Mouse (Mus musculus) monocyte, adult 59 days (primary cell): ENCODE results near the gene Tubgcp5. TPM values are rescaled to one million over a fixed set of nuclear protein-coding genes. Genes with fewer than 3 reads are reported as not detected.

Experiments used
- total RNA-seq, 2 experiments: library from RNA; stranded (reverse); gene quantifications; one replicate each; pipeline ENCODE4 v1.2.4; 2023

Tubgcp5 gene
- 10 to 100 TPM; 20.4 to 23.0 TPM for total RNA-seq

GRCm38 (mm10) chr7:55793952-55794603, at the start of gene Tubgcp5:
Gene Tubgcp5, plus strand, starts transcription at chr7:55794154.

DNA sequence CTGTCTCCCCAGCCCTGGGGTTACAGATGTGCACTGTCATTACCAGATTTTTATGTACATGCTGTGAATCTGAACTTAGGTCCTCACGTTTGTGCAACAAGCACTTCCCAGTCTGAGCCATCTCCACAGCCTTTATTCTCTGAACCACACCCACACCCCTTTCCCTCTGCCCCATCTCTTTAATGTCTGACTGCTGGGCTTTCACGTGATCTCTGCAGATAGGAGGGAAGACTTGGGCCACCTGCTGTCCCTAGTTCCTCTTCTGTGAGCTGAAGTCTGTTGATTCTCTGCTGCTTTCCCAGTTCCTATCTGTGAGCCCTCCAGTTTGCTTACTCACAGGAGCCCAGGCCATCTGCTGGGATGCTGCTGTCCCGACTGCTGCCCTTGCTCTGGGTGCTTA, 26.0 kb upstream of the Tubgcp5 start, which contains the start of gene Siglech:
Siglech (plus strand) TSS at position 253 of the 400 bp plus-strand sequence.

DNA sequence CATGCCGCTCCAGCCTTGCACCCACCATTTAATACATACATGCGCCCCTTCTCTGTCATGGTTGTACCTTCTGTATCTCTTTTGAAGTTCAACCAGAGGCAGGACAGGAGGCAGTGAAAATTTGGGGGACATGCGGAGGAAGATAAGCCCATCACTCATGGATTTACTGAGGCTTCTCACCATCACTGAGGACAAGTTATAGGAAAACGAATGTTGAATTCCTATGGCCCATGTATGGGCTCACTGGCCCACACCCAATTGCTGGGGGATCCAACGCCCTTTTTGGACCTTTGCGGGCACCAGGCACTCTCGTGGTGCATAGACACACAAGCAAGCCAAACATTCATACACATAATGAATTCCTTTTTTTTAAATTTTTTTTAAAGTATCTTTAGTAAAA, 47.5 kb downstream of the Tubgcp5 start, which contains the start of gene Cyfip1:
Cyfip1 (plus strand) TSS at position 301 of the 400 bp plus-strand sequence.

Other genes starting within 250 kb of the Tubgcp5 start
- 1 to 10 TPM; 2.8 to 4.2 TPM for gene Siglech, start 26.0 kb upstream of the Tubgcp5 start, total RNA-seq
- gene Cyfip1, start 47.6 kb downstream of the Tubgcp5 start, total RNA-seq, result 100 to 1,000 TPM; 155 to 159 TPM
- 10 to 100 TPM; 46.1 to 50.7 TPM for gene Nipa2, start 168.3 kb downstream of the Tubgcp5 start, total RNA-seq
- under 1 TPM; 0.84 to 0.94 TPM for gene Nipa1, start 225.8 kb downstream of the Tubgcp5 start, total RNA-seq